Mouse (Mus musculus) liver, postnatal 0 days (tissue): ENCODE results near the gene Frmd5.

ENCODE experiments used
- CTCF ChIP-seq: sonication (generic); IDR thresholded peaks from 2 replicates; pipeline ENCODE4 v1.5.1; 2016; ENCODE audit warnings: antibody characterized with exemption, low read depth
- EP300 ChIP-seq: IDR thresholded peaks from 2 replicates; pipeline ENCODE4 v1.6.1; 2016; ENCODE audit warnings: antibody characterized with exemption, low read depth, mild to moderate bottlenecking

DNA sequence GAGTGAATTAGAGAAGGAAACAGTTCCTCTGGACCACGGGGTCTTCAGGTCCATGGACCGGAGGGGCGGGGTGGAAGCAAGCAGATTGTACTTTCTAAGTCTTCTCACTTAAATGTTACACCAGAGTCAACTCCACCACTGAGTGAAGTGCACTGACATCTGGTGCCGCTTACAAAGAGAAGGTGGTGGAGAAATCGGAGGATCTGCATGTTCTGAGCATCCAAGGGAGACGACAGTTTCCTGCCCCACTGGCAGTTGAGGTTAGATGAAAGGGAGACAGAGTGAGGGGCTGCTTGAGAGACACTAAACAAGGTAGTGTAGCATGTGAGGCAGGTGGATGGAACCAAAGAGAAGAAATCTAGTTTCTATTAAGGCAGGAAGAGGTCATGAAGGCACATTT is 137.0 kb downstream of the Frmd5 start:
- TF ChIP-seq CTCF (no peak), EP300 (no peak)
